Mouse (Mus musculus) lung, postnatal 0 days (tissue): ENCODE measurements around the gene Mlxipl. TPM values are rescaled to one million over a fixed set of nuclear protein-coding genes. Genes with fewer than 3 reads are reported as not detected.

Experiments used
- ATAC-seq: fragments of 200-750 bp; cut with Nextera tagmentation; 2 replicates; pipeline ENCODE4 v1.8.0; 2017; ENCODE audit warnings: moderate library complexity
- DNase-seq: peaks from one replicate; pipeline ENCODE4 v3.0.0-alpha.2; 2016; ENCODE audit warnings: low spot score
- H3K27ac ChIP-seq: fragments of 300-500 bp; sonication (generic); 2 replicates; pipeline ENCODE4 v1.5.1; 2014; ENCODE audit warnings: antibody characterized with exemption, mild to moderate bottlenecking, low read length, mixed read lengths
- H3K27me3 ChIP-seq: fragments of 300-500 bp; sonication (generic); replicated peaks from 2 replicates; pipeline ENCODE4 v1.6.1; 2014; ENCODE audit warnings: low read length, mixed read lengths; ENCODE audit not compliant: insufficient read depth
- H3K36me3 ChIP-seq: fragments of 300-500 bp; sonication (generic); 2 replicates; pipeline ENCODE4 v1.6.1; 2014; ENCODE audit warnings: low read length, mixed read lengths; ENCODE audit not compliant: insufficient read depth
- H3K4me1 ChIP-seq: fragments of 300-500 bp; sonication (generic); 2 replicates; pipeline ENCODE4 v1.6.1; 2014; ENCODE audit warnings: antibody characterized with exemption, low read depth, low read length, mixed read lengths; ENCODE audit not compliant: insufficient read depth
- H3K4me2 ChIP-seq: fragments of 300-500 bp; sonication (generic); replicated peaks from 2 replicates; pipeline ENCODE4 v1.6.1; 2014; ENCODE audit warnings: low read depth, mild to moderate bottlenecking, low read length, moderate library complexity, mixed read lengths
- H3K4me3 ChIP-seq: fragments of 300-500 bp; sonication (generic); 2 replicates; pipeline ENCODE4 v1.5.1; 2014; ENCODE audit warnings: low read depth, low read length
- H3K9ac ChIP-seq: fragments of 300-500 bp; sonication (generic); replicated peaks from 2 replicates; pipeline ENCODE4 v1.6.1; 2014; ENCODE audit warnings: low read depth, mild to moderate bottlenecking
- H3K9me3 ChIP-seq: fragments of 300-500 bp; sonication (generic); 2 replicates; pipeline ENCODE4 v1.6.1; 2016; ENCODE audit warnings: low read length, mixed read lengths
- CTCF ChIP-seq: IDR thresholded peaks from 2 replicates; pipeline ENCODE4 v1.5.1; 2016; ENCODE audit warnings: antibody characterized with exemption, mild to moderate bottlenecking
- EP300 ChIP-seq: IDR thresholded peaks from 2 replicates; pipeline ENCODE4 v1.6.1; 2016; ENCODE audit warnings: antibody characterized with exemption, mild to moderate bottlenecking, control low read depth
- WGBS: fragments of 180-500 bp; shearing (Covaris S2); extraction: QIAGEN DNeasy Blood & Tissue Kit; methylation state at CpG from one replicate; pipeline ENCODE4 v1.1.7; 2014; 5-methylcytosine and 5-hydroxymethylcytosine counted together
- polyA plus RNA-seq: library from polyadenylated mRNA; unstranded; fragments of >200 nt; fragmentation: Nextera tagmentation; extraction: Ambion mirVana; gene quantifications from 2 replicates; pipeline ENCODE4 v1.2.1, GENCODE M21; 2015

Gene Mlxipl
- polyA plus RNA-seq, 1 experiment from 2014 or later: 0.70 TPM

DNA sequence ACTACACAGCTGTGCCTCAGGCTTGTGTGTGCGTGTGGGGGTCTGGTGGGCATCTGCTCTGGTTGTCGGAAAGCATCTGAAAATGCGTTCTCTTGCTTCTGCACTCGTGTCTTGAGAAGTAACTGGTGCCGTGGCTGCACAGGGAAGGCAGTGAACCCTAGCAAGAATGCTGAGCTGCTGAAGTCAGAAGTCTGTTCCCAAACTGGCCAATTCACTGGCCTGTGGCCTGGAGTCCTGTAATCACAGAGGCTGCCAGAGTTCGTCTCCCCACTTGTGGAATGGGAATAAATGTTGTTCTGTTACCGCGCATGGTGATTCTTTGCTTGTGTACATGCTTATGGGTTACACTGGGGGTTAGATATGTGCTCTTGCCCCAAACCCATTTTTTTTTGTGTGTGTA lies 72.7 kb downstream of the Mlxipl start:
- no peak overlapping the region for H3K4me2 ChIP-seq
- no peak overlapping the region for H3K9ac ChIP-seq
- ATAC-seq: no peak
- no peaks in the 10 kb centered on the region for H3K27me3 ChIP-seq
- no peaks in the 10 kb centered on the region for H3K9me3 ChIP-seq
- no peak overlapping the region for H3K4me3 ChIP-seq
- no peaks in the 10 kb centered on the region for H3K4me1 ChIP-seq
- 91% methylated on average over 8 of the region's 8 CpGs for WGBS
- DNase-seq: no peak
- H3K27ac ChIP-seq: no peak overlapping the region
- TF ChIP-seq CTCF (no peak), EP300 (no peak)
- peaks cover 8% of the 10 kb centered on the region; the same call in 1 of the 2 replicates for H3K36me3 ChIP-seq

DNA sequence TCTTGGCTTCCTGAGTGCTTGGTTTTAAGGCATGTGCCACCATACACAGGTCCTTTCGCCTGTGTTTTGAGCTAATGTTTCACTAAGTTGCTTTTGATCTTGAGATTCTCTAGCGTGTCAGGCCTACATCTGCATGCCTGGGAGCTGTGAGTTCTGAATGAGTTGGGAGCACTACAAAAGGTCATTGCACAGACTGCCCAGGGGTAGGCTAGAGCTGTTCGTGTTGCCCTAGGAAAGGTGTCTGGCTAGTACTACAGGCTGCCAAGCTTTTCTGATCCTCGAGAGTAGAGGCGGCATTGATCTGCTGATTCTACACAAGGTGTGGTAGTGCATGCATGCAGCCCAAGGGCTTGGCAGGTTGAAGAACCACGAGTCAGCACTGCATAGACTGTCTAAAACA lies 73.1 kb downstream of the Mlxipl start:
- 75% methylated on average over 6 of the region's 6 CpGs for WGBS
- ATAC-seq: no peak
- H3K4me3 ChIP-seq: no peak overlapping the region
- no peaks in the 10 kb centered on the region for H3K27me3 ChIP-seq
- H3K36me3 ChIP-seq: peaks cover 6% of the 10 kb centered on the region; the same call in 1 of the 2 replicates
- H3K27ac ChIP-seq: no peak overlapping the region
- H3K4me2 ChIP-seq: no peak overlapping the region
- no peak for TF ChIP-seq CTCF
- no peak for TF ChIP-seq EP300
- no peaks in the 10 kb centered on the region for H3K9me3 ChIP-seq
- no peak overlapping the region for H3K9ac ChIP-seq
- H3K4me1 ChIP-seq: no peaks in the 10 kb centered on the region
- DNase-seq: no peak

DNA sequence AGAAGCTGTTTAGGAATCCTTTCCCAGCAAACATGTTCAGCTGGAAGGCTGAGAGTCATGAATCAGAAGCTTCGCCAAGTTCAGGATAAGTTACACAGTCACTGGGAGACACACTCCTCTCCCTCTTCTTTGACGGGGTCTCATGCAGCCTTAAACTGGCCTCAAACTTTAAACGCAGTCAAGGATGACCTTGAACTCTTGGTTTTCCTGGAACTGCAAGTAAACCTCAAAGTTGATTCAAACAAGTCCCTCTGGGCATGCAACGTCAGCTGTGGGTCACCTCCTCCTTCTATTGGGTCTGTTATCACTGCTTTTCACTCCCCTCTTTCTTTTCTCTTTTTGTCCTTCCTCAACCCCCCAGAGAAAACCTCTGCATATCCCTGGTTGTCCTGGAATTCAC lies 77.2 kb downstream of the Mlxipl start:
- no peak overlapping the region for H3K4me2 ChIP-seq
- TF ChIP-seq EP300: no peak
- TF ChIP-seq CTCF: no peak
- H3K36me3 ChIP-seq: peaks cover 3% of the 10 kb centered on the region; the same call in 1 of the 2 replicates
- no peak for DNase-seq
- H3K9me3 ChIP-seq: no peaks in the 10 kb centered on the region
- no peak overlapping the region for H3K27ac ChIP-seq
- H3K4me3 ChIP-seq: no peak overlapping the region
- no peak for ATAC-seq
- H3K4me1 ChIP-seq: peaks cover 6% of the 10 kb centered on the region; the same call in 1 of the 2 replicates
- WGBS: 81% methylated on average over 4 of the region's 4 CpGs
- H3K27me3 ChIP-seq: no peaks in the 10 kb centered on the region
- no peak overlapping the region for H3K9ac ChIP-seq

DNA sequence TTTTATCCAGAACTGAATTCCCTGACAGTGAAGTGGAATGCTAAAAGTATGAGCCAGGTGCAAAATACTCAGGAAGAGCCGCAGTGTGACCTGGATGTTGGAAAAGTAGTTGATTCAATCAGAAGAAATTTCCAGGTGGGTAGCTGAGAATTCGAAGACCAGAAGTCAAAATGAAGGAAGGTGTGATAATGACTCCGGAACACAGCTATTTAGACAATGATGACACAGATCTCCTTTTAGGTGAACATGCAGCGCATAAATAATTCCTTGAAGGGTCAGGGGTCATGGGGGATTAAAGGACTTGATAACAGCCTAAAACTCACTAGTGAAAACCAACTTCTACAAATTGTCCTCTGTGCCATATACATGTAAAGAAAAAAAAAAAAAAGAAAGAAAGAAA lies 77.8 kb downstream of the Mlxipl start:
- Histone ChIP-seq H3K9me3 (no peaks in the 10 kb centered on the region), H3K4me3 (no peak overlapping the region), H3K4me1 (peaks cover 6% of the 10 kb centered on the region; the same call in 1 of the 2 replicates), H3K36me3 (peaks cover 9% of the 10 kb centered on the region), H3K4me2 (no peak overlapping the region), H3K9ac (no peak overlapping the region), H3K27ac (no peak overlapping the region), H3K27me3 (no peaks in the 10 kb centered on the region)
- TF ChIP-seq EP300 (no peak), CTCF (no peak)
- DNase-seq: no peak
- ATAC-seq: no peak
- WGBS: 91% methylated on average over 4 of the region's 4 CpGs

DNA sequence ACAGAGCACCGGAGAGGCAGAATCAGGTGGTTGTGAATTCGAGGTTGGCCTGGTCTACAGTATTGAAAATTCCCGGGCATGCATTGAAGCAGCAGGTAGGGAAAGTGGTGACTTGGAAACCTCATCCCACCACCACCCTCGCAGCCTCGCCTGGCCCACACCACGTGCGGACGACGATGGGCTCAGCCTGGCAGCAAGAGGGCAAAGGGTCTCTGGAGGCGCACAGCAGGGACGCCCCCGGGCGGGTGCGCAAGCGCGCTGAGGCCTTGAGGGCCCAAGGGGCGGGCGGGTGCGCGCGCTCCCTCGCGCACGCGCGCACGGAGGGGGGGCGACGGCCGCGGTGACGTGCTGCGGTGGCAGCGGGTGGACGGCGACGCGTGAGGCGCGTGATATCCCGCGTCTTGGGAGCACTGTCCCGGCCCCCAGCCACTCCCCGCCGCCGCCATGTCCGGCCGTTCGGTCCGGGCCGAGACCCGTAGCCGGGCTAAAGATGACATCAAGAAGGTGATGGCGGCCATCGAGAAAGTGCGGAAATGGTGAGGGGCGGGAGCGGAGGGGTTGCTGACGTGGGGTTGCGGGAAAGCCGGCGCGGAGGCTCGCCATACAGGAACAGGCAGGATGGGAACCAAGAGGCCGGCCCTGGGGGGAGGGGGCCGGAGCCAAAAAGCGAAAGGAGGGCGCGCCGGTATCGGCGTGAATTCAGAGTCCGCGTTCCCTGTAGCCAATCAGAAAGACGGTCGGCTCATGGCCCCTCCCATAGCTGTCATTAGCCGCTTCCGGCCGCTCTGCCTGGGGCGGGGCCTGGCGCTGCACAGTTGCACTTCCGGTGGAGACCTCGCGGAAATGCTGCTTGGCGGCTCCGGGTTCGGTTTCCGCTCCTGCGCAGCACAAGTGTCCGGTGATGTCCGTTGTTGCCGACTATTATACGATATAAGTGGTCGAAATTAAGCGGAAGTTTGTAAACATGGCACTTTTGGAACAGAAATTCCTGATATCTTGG lies 78.7 kb downstream of the Mlxipl start, which contains the start of gene Bcl7b:
Gene Bcl7b (plus strand): TSS at position 221 of the 1,000 bp plus-strand sequence.
- Histone ChIP-seq H3K27me3 (no peaks in the 10 kb centered on the region), H3K4me1 (peaks cover 6% of the 10 kb centered on the region; the same call in 1 of the 2 replicates), H3K9me3 (no peaks in the 10 kb centered on the region), H3K36me3 (peaks cover 14% of the 10 kb centered on the region), H3K4me3 (peak within 1 kb of the TSS; percentile 81), H3K9ac (peak within 1 kb of the TSS; percentile 88), H3K4me2 (peak within 1 kb of the TSS; percentile 64), H3K27ac (peak within 1 kb of the TSS; percentile 98)
- TF ChIP-seq EP300 (peak; percentile 40; the same call in 1 of the 2 replicates), CTCF (peak; percentile 30)
- DNase-seq (peak; percentile 99), ATAC-seq (peak; percentile 99)
- 2% methylated on average over 69 of the region's 95 CpGs for WGBS

DNA sequence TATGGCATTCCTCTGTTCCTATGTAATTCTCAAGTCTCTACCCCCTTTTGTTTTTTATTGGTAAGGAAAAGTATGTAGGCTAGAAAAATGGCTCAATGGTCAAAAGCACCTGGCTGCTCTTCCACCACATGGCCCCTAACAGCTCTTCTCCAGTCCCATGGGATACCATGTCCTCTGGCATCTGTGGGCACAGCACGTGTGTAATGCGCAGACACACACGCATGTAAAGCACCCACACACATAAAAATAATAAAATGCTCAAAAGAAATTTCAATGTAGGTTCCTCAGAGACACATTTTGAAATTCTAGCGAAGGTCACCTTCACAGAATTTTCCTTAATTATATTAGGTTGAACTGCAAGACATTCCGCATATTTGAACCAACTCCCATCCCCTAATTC lies 79.8 kb downstream of the Mlxipl start:
- no peaks in the 10 kb centered on the region for H3K9me3 ChIP-seq
- peaks cover 14% of the 10 kb centered on the region for H3K36me3 ChIP-seq
- ATAC-seq: no peak
- 90% methylated on average over 5 of the region's 5 CpGs for WGBS
- no peaks in the 10 kb centered on the region for H3K27me3 ChIP-seq
- peak overlapping the region; percentile 81 for H3K4me3 ChIP-seq
- H3K4me2 ChIP-seq: peak overlapping the region; percentile 64
- no peak for DNase-seq
- no peak overlapping the region for H3K27ac ChIP-seq
- H3K9ac ChIP-seq: no peak overlapping the region
- TF ChIP-seq CTCF: no peak
- TF ChIP-seq EP300: no peak
- peaks cover 6% of the 10 kb centered on the region; the same call in 1 of the 2 replicates for H3K4me1 ChIP-seq
